Mouse (Mus musculus): ENCODE measurements around the gene Spon1. TPM values are rescaled to one million over a fixed set of nuclear protein-coding genes. Genes with fewer than 3 reads are reported as not detected.

Spon1 gene
- polyA plus RNA-seq, 1 experiment, result 1.2 TPM

DNA sequence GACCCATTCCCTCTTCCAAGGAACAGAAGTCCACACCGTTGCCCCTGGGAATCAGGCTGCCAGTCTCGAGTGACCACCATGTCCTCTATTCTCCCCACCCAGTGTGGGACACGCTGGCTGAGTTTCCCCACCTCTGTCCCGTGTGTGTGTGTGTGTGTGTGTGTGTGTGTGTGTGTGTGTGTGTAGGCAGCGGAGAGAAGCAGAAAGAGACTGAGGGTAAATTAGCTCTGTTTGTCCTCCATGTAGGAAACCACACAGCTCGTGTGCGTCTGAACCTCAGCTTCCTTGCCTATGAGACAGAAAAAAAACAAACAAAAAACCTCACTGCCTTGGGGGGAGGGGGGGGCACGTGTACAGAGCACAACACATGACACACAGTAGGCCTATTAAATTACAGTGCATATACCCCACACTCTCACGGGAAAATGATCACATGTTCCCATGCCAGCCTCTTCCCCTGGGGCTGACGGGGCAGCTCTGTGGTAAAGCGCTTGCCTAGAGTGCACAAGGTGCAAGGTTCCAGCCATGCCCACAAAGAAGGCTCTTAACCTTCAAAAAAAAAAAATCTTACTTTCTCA is 303.2 kb downstream of the Spon1 start:
- Histone ChIP-seq H3K27ac (ENCODE audit: insufficient read depth, low read length) (peak overlapping the region; percentile 68), H3K27me3 (ENCODE audit: control insufficient read depth, insufficient read depth, low read length) (no peaks in the 10 kb centered on the region), H3K4me3 (ENCODE audit: extremely low read depth, insufficient read depth, insufficient read length) (no peak overlapping the region), H3K4me1 (ENCODE audit: control insufficient read depth, insufficient read depth, insufficient read length) (peaks cover 29% of the 10 kb centered on the region), H3K36me3 (ENCODE audit: control insufficient read depth, insufficient read depth, low read length) (no peaks in the 10 kb centered on the region)
- peak; percentile 60 to 87 for DNase-seq (ENCODE audit: low read depth in 1 of 2, low spot score in 2 of 2)
- 26% methylated on average over 11 of the region's 11 CpGs for WGBS
- TF ChIP-seq POLR2A (IDR thresholded peaks at IDR 0.05; ENCODE audit: low read depth, low read length), result no peak
- TF ChIP-seq CTCF (IDR thresholded peaks at IDR 0.05; ENCODE audit: extremely low read depth, insufficient read depth, insufficient read length, insufficient replicate concordance), result no peak

DNA sequence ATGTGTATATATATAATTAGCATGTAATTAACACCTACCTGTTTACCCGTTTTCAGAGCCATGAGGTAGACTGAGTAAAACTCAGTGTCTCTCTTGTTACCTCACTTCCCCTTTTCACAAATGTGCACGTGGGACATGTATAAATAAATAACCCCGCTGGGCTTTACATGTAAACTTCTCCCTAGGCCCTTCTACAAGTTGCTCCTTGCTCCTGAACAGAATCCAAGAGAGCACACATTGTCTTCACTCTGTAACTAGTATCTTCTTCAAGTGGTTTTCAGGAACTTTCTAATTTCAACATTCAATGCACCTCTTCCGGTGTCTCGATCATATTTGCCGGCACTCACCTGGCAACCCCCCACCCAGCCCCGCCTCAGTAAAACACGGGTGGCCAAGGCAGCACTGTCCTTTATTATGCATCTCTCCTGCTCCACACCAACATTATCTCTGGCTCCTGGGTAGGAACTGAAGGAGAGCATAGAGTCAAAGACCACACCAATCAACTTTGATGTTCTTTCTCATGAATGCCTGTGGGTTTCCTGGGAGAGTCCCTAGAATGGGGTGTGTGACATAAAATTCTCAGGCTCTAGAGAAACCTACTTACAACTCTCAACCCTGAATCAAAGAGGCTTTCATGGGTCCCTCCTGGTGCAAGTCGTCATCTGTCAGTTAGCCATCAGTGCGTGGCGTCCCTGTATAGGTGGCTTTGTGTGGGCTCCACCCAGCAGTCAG is 304.1 kb downstream of the Spon1 start:
- Histone ChIP-seq H3K27me3 (ENCODE audit: control insufficient read depth, insufficient read depth, low read length) (no peaks in the 10 kb centered on the region), H3K36me3 (ENCODE audit: control insufficient read depth, insufficient read depth, low read length) (no peaks in the 10 kb centered on the region), H3K4me1 (ENCODE audit: control insufficient read depth, insufficient read depth, insufficient read length) (peaks cover 29% of the 10 kb centered on the region), H3K4me3 (ENCODE audit: extremely low read depth, insufficient read depth, insufficient read length) (no peak overlapping the region), H3K27ac (ENCODE audit: insufficient read depth, low read length) (peak overlapping the region; percentile 72)
- 33% methylated on average over 11 of the region's 11 CpGs for WGBS
- peak in 1 of 2 experiments; percentile 25 for DNase-seq (ENCODE audit: low read depth in 1 of 2, low spot score in 2 of 2)
- TF ChIP-seq CTCF (IDR thresholded peaks at IDR 0.05; ENCODE audit: extremely low read depth, insufficient read depth, insufficient read length, insufficient replicate concordance), result no peak
- no peak for TF ChIP-seq POLR2A (IDR thresholded peaks at IDR 0.05; ENCODE audit: low read depth, low read length)

DNA sequence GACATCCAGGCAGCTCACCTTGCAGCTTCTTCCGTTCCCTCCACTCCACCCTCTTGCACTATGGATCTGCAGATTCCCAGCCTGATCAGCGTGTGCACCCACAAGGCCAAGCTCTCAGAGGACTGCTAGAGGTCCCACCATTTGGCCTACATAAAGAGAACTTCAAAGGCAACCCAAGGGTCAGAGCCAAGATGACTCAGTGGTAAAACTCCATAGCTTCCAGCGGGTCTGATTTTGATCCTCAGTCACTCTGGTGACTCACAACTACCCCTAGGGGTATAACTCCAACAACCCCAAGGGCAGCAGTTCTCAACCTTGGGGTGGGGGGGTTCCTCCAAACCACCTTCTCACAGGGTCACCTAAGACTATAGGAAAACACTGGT is 304.7 kb downstream of the Spon1 start:
- Histone ChIP-seq H3K4me1 (ENCODE audit: control insufficient read depth, insufficient read depth, insufficient read length) (peaks cover 29% of the 10 kb centered on the region), H3K27ac (ENCODE audit: insufficient read depth, low read length) (peak overlapping the region; percentile 72), H3K4me3 (ENCODE audit: extremely low read depth, insufficient read depth, insufficient read length) (no peak overlapping the region), H3K36me3 (ENCODE audit: control insufficient read depth, insufficient read depth, low read length) (no peaks in the 10 kb centered on the region), H3K27me3 (ENCODE audit: control insufficient read depth, insufficient read depth, low read length) (no peaks in the 10 kb centered on the region)
- no peak for DNase-seq (ENCODE audit: low read depth in 1 of 2, low spot score in 2 of 2)
- TF ChIP-seq CTCF (IDR thresholded peaks at IDR 0.05; ENCODE audit: extremely low read depth, insufficient read depth, insufficient read length, insufficient replicate concordance) (no peak), POLR2A (IDR thresholded peaks at IDR 0.05; ENCODE audit: low read depth, low read length) (no peak)
- WGBS, result 74% methylated on average over 3 of the region's 3 CpGs

DNA sequence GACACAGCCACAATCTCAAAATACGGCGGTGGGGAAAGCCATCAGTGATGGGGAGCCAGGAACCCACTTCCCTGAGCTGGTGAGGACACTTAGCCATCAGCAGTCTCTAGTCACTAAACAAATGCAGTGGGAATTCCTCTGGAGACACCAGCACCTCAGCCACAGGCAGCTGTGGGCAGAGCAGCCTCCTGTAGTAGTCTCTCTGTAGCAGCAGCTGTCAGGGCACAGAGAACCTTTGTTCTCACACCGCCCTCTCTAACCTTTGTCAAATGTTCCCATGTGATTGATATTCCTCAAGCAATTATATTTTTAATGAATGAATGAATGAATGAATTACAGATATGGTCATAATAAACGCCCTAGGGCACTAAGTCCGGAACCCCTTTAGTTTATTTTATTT is 305.6 kb downstream of the Spon1 start:
- no peak for TF ChIP-seq CTCF (IDR thresholded peaks at IDR 0.05; ENCODE audit: extremely low read depth, insufficient read depth, insufficient read length, insufficient replicate concordance)
- no peak overlapping the region for H3K4me3 ChIP-seq (ENCODE audit: extremely low read depth, insufficient read depth, insufficient read length)
- no peaks in the 10 kb centered on the region for H3K27me3 ChIP-seq (ENCODE audit: control insufficient read depth, insufficient read depth, low read length)
- no peak for DNase-seq (ENCODE audit: low read depth in 1 of 2, low spot score in 2 of 2)
- no peaks in the 10 kb centered on the region for H3K36me3 ChIP-seq (ENCODE audit: control insufficient read depth, insufficient read depth, low read length)
- WGBS, result 90% methylated on average over 5 of the region's 5 CpGs
- H3K4me1 ChIP-seq (ENCODE audit: control insufficient read depth, insufficient read depth, insufficient read length), result peaks cover 29% of the 10 kb centered on the region
- H3K27ac ChIP-seq (ENCODE audit: insufficient read depth, low read length), result no peak overlapping the region

DNA sequence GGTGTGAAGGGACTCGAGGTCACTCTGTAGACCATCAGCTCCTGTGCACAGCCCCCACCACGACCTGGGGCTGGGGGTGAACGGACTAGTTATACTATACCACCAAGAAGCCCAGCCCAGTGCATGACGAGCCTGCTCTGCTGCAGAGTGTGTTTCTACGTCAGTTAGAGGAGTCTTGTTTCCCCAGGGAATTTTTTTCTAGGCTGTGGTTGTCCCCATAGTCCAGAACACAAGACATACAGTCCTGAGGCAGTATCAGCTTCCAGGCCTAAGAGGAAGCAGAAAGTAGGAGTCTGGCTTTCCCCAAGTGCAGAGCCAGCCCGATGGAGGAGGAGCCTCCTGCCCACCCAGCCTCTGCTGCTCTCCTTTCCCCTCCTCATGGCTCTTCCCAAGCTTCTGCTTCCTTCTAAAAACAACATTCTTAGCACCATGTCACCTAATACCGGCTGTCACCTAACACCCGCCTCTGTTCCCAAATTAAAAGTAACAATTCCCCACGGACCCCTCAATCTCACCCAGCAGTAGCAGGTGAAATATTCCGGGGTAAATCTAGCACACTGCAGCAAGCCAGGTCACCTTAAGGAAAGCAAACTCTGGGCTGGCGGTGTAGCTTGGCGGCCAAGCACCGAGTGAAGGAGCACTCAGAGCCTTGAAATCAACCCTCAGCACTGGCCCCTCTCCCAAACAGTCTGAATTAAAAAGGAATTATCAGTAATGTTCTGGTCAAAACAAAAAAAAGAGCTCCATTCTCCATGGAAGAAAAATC is 306.2 kb downstream of the Spon1 start:
- TF ChIP-seq CTCF (IDR thresholded peaks at IDR 0.05; ENCODE audit: extremely low read depth, insufficient read depth, insufficient read length, insufficient replicate concordance), result no peak
- no peak for TF ChIP-seq POLR2A (IDR thresholded peaks at IDR 0.05; ENCODE audit: low read depth, low read length)
- Histone ChIP-seq H3K27ac (ENCODE audit: insufficient read depth, low read length) (no peak overlapping the region), H3K4me1 (ENCODE audit: control insufficient read depth, insufficient read depth, insufficient read length) (peaks cover 27% of the 10 kb centered on the region), H3K36me3 (ENCODE audit: control insufficient read depth, insufficient read depth, low read length) (no peaks in the 10 kb centered on the region), H3K4me3 (ENCODE audit: extremely low read depth, insufficient read depth, insufficient read length) (no peak overlapping the region), H3K27me3 (ENCODE audit: control insufficient read depth, insufficient read depth, low read length) (no peaks in the 10 kb centered on the region)
- 67% methylated on average over 13 of the region's 13 CpGs for WGBS
- no peak for DNase-seq (ENCODE audit: low read depth in 1 of 2, low spot score in 2 of 2)

DNA sequence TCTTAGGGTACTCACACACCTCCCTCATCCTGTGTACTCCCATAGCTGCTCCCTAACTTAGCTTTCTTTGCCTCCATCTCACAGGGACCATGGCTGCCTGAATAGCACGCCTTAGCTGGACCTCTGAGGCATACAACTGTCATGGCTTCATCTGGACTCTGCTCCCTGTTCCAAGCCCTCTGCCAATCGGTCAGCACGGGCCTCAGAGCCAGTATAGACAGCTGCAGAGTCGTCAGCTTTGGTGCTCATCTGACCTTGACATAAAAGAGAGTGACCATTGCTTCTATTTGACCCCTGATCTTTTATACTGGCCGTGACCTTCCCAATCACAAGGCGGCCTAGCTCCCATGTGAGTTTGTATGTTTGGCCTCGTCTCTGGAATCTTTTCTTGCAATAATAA is 308.3 kb downstream of the Spon1 start:
- Histone ChIP-seq H3K27ac (ENCODE audit: insufficient read depth, low read length) (no peak overlapping the region), H3K4me1 (ENCODE audit: control insufficient read depth, insufficient read depth, insufficient read length) (peaks cover 17% of the 10 kb centered on the region), H3K36me3 (ENCODE audit: control insufficient read depth, insufficient read depth, low read length) (no peaks in the 10 kb centered on the region), H3K4me3 (ENCODE audit: extremely low read depth, insufficient read depth, insufficient read length) (no peak overlapping the region), H3K27me3 (ENCODE audit: control insufficient read depth, insufficient read depth, low read length) (no peaks in the 10 kb centered on the region)
- no peak for DNase-seq (ENCODE audit: low read depth in 1 of 2, low spot score in 2 of 2)
- 81% methylated on average over 7 of the region's 7 CpGs for WGBS
- TF ChIP-seq CTCF (IDR thresholded peaks at IDR 0.05; ENCODE audit: extremely low read depth, insufficient read depth, insufficient read length, insufficient replicate concordance), result no peak
